Mouse (Mus musculus) neural tube, embryonic 15.5 days (tissue): ENCODE results near the gene Plk3. TPM values are rescaled to one million over a fixed set of nuclear protein-coding genes. Genes with fewer than 3 reads are reported as not detected.

Experiments used
- ATAC-seq: fragments of 200-750 bp; cut with Nextera tagmentation; 2 replicates; pipeline ENCODE4 v1.8.0; 2017; ENCODE audit warnings: mild to moderate bottlenecking, moderate TSS enrichment, moderate library complexity; ENCODE audit not compliant: low FRiP score
- H3K27ac ChIP-seq: fragments of 300-500 bp; sonication (generic); replicated peaks from 2 replicates; pipeline ENCODE4 v1.5.1; 2015; ENCODE audit warnings: mild to moderate bottlenecking, inconsistent platforms
- H3K27me3 ChIP-seq: fragments of 300-500 bp; sonication (generic); replicated peaks from 2 replicates; pipeline ENCODE4 v1.6.1; 2015; ENCODE audit warnings: inconsistent platforms
- H3K36me3 ChIP-seq: fragments of 300-500 bp; sonication (generic); 2 replicates; pipeline ENCODE4 v1.6.1; 2015; ENCODE audit warnings: inconsistent platforms
- H3K4me1 ChIP-seq: fragments of 300-500 bp; sonication (generic); 2 replicates; pipeline ENCODE4 v1.6.1; 2015; ENCODE audit warnings: inconsistent platforms
- H3K4me2 ChIP-seq: fragments of 300-500 bp; sonication (generic); 2 replicates; pipeline ENCODE4 v1.6.1; 2015; ENCODE audit warnings: inconsistent platforms, mild to moderate bottlenecking, moderate library complexity
- H3K4me3 ChIP-seq: fragments of 300-500 bp; sonication (generic); replicated peaks from 2 replicates; pipeline ENCODE4 v1.5.1; 2015; ENCODE audit warnings: mild to moderate bottlenecking, inconsistent platforms
- H3K9ac ChIP-seq: fragments of 300-500 bp; sonication (generic); replicated peaks from 2 replicates; pipeline ENCODE4 v1.6.1; 2015; ENCODE audit warnings: mild to moderate bottlenecking, inconsistent platforms
- H3K9me3 ChIP-seq: fragments of 300-500 bp; sonication (generic); replicated peaks from 2 replicates; pipeline ENCODE4 v1.6.1; 2016; ENCODE audit warnings: inconsistent platforms
- WGBS: fragments of 180-500 bp; shearing (Covaris S2); methylation state at CpG from one replicate; pipeline ENCODE4 v1.1.7; 2015; ENCODE audit warnings: mixed read lengths; 5-methylcytosine and 5-hydroxymethylcytosine counted together
- polyA plus RNA-seq: library from polyadenylated mRNA; unstranded; fragments of >200 nt; fragmentation: Nextera tagmentation; extraction: Ambion mirVana; gene quantifications from 2 replicates; pipeline ENCODE4 v1.2.1, GENCODE M21; 2015

The Plk3 gene
- polyA plus RNA-seq, 1 experiment from 2014 or later, result 22.5 TPM

GRCm38 (mm10) chr4:117124518-117125347 lies 9.0 kb downstream of the Plk3 start:
- H3K4me1 ChIP-seq, result peaks cover 30% of the 10 kb centered on the region
- peak overlapping the region; percentile 76 for H3K27ac ChIP-seq
- ATAC-seq, result no peak
- 70% methylated on average over 14 of the region's 14 CpGs for WGBS
- H3K9ac ChIP-seq, result peak overlapping the region; percentile 43; the same call in 1 of the 2 replicates
- H3K27me3 ChIP-seq, result no peaks in the 10 kb centered on the region
- peak overlapping the region; percentile 13 for H3K4me2 ChIP-seq
- no peaks in the 10 kb centered on the region for H3K9me3 ChIP-seq
- H3K36me3 ChIP-seq, result peaks cover 21% of the 10 kb centered on the region
- H3K4me3 ChIP-seq, result no peak overlapping the region

DNA sequence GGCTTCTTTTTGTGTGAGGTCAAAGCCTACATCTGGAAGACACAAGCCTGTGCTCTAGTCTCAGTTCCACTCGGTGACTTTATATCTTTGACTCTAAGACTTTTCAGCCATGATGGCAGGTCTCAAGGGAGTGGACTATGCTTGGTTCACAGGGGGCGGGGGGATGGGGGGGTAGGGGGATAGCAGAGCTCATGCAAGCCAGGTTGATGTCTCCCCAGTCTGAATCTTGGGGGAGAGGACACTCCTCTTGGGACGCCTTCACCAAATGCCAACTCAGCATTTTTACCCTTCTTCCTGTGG lies 9.6 kb downstream of the Plk3 start:
- Histone ChIP-seq H3K9ac (no peak overlapping the region), H3K27ac (no peak overlapping the region), H3K4me2 (no peak overlapping the region), H3K9me3 (no peaks in the 10 kb centered on the region), H3K36me3 (peaks cover 16% of the 10 kb centered on the region), H3K4me1 (peaks cover 36% of the 10 kb centered on the region), H3K27me3 (no peaks in the 10 kb centered on the region), H3K4me3 (no peak overlapping the region)
- WGBS, result 85% methylated on average over 3 of the region's 3 CpGs
- ATAC-seq, result no peak

GRCm38 (mm10) chr4:117123546-117124217 lies 10.1 kb downstream of the Plk3 start:
- Histone ChIP-seq H3K4me2 (no peak overlapping the region), H3K9ac (no peak overlapping the region), H3K27ac (no peak overlapping the region), H3K9me3 (no peaks in the 10 kb centered on the region), H3K27me3 (no peaks in the 10 kb centered on the region), H3K36me3 (peaks cover 11% of the 10 kb centered on the region), H3K4me1 (peaks cover 36% of the 10 kb centered on the region), H3K4me3 (no peak overlapping the region)
- WGBS, result 85% methylated on average over 7 of the region's 9 CpGs
- no peak for ATAC-seq

DNA sequence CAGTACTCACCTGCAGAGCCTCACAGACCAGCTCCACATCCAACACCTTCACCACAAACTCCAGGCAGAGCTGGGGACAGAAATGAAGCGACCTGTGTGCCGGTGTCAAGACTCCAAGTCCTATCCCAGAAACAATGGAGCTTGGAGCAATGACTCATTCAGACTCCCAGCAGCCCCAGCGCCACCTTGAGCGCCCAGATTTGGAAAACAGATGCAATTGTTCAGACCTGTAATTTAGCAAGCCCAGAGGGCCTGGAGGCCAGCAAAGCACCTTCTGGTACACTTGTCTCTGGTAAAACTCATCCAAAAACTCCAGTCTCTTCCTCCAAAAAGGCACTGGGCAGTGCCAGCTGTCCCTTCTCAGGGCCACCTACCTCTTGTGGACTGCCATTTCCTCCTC lies 11.6 kb downstream of the Plk3 start:
- Histone ChIP-seq H3K4me2 (no peak overlapping the region), H3K9ac (no peak overlapping the region), H3K27ac (no peak overlapping the region), H3K9me3 (no peaks in the 10 kb centered on the region), H3K36me3 (peaks cover 2% of the 10 kb centered on the region; the same call in 1 of the 2 replicates), H3K4me1 (peaks cover 36% of the 10 kb centered on the region), H3K4me3 (no peak overlapping the region), H3K27me3 (no peaks in the 10 kb centered on the region)
- ATAC-seq, result no peak
- 91% methylated on average over 4 of the region's 4 CpGs for WGBS

DNA sequence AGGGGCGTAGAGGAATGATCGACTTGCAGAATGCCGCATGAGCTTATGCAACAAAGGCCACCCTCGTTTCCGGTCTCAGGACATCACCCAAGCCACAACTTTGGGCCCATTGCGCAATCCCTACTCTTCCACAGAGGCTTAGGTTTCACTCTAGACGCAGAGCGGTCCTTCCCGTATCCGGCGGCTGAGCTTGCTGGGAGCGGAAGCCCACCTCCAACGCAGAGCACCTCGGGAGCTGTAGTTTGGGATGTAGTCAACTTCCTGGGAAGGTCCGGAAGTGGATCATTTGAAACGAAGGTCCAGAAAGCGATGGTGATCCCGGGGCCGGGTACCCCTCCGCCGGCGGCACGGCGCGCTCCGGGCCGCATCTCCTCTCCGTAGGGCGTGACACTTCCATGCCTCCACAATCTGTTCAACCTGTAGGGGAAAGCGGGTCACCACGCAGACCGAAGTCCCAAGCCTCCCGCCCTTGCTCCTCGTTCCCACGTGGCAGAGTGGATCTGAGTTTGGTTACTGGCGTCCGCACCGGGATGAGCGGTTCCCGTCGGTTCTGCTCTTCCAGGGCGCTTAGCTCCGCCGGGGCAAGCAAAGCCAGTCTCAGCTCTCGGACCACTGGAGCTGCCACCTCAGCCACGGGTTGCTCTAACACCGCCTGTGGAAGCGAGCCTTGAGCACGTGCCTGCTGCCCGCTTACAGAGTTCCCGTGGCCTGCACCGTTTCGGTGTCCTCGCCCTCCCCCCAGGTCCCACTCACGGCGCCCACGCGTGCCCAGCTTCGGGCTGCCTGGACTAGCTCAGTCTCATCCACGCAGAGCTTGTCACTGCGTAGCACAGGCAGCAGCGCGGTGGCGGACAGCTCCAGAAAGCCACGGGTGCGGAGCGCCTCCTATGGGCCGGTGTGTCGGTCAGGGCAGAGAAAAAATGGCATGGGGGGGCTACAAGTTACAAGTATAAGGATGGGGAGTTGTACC lies 13.0 kb downstream of the Plk3 start:
- under 1% methylated on average over 69 of the region's 69 CpGs for WGBS

GRCm38 (mm10) chr4:117120052-117120444 lies 13.7 kb downstream of the Plk3 start:
- WGBS, result 6% methylated on average over 10 of the region's 10 CpGs
- H3K27me3 ChIP-seq, result no peaks in the 10 kb centered on the region
- H3K9me3 ChIP-seq, result no peaks in the 10 kb centered on the region
- peak overlapping the region; percentile 92 for H3K27ac ChIP-seq
- peak overlapping the region; percentile 81 for H3K4me3 ChIP-seq
- peak overlapping the region; percentile 75 for H3K9ac ChIP-seq
- peaks cover 23% of the 10 kb centered on the region for H3K4me1 ChIP-seq
- peak overlapping the region; percentile 97 for H3K4me2 ChIP-seq
- peak; percentile 18; the same call in 1 of the 2 replicates for ATAC-seq
- H3K36me3 ChIP-seq, result peaks cover 6% of the 10 kb centered on the region

More for the DNA sequence above, 13.0 kb downstream of the Plk3 start:
- Histone ChIP-seq H3K4me2 (peak overlapping the region; percentile 97), H3K27me3 (no peaks in the 10 kb centered on the region), H3K27ac (peak overlapping the region; percentile 92), H3K4me3 (peak overlapping the region; percentile 81), H3K36me3 (0 out of 2 replicates have a peak, but pooled peaks cover under 1% of the 10 kb centered on the region), H3K4me1 (peaks cover 30% of the 10 kb centered on the region), H3K9ac (peak overlapping the region; percentile 75), H3K9me3 (no peaks in the 10 kb centered on the region)
- peak; percentile 94 for ATAC-seq

- Histone ChIP-seq H3K9me3 (no peaks in the 10 kb centered on the region), H3K4me3 (peak overlapping the region; percentile 81), H3K4me1 (peaks cover 19% of the 10 kb centered on the region), H3K27ac (peak overlapping the region; percentile 92), H3K4me2 (peak overlapping the region; percentile 97), H3K36me3 (peaks cover 10% of the 10 kb centered on the region), H3K9ac (peak overlapping the region; percentile 75), H3K27me3 (no peaks in the 10 kb centered on the region)
- no peak; the same call in 1 of the 2 replicates for ATAC-seq
- WGBS, result 70% methylated on average over 5 of the region's 5 CpGs
These were observed 14.1 kb downstream of the Plk3 start for GRCm38 (mm10) chr4:117119636-117120035.

GRCm38 (mm10) chr4:117117931-117118330 lies 15.8 kb downstream of the Plk3 start:
- no peak overlapping the region for H3K4me2 ChIP-seq
- peaks cover 26% of the 10 kb centered on the region for H3K36me3 ChIP-seq
- no peak overlapping the region for H3K27ac ChIP-seq
- H3K4me1 ChIP-seq, result peaks cover 15% of the 10 kb centered on the region
- WGBS, result 95% methylated on average over 7 of the region's 7 CpGs
- H3K9ac ChIP-seq, result no peak overlapping the region
- no peak for ATAC-seq
- no peak overlapping the region for H3K4me3 ChIP-seq
- no peaks in the 10 kb centered on the region for H3K27me3 ChIP-seq
- H3K9me3 ChIP-seq, result no peaks in the 10 kb centered on the region

DNA sequence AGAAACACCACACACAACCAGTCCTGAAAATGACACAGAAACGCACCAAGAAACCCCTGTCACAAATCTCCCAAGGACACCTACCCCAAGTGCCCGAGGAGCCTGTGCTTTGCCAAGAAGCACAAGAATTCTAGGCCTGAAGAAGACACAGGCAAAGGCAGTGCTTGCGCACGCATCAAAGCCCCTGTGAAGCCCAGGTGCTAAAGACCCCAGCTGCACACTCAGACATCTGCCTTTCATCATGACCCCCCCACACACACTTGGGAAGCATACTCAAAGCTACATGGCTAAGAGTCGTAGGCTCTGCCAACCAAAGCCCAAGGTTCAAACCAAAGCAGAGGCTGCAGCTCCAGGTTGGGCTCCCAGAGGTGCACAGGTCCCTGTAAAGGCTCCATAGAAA lies 18.2 kb downstream of the Plk3 start:
- ATAC-seq, result no peak
- no peak overlapping the region for H3K4me3 ChIP-seq
- 90% methylated on average over 5 of the region's 5 CpGs for WGBS
- H3K9ac ChIP-seq, result no peak overlapping the region
- H3K27me3 ChIP-seq, result no peaks in the 10 kb centered on the region
- H3K4me2 ChIP-seq, result no peak overlapping the region
- H3K4me1 ChIP-seq, result peaks cover 8% of the 10 kb centered on the region
- no peak overlapping the region for H3K27ac ChIP-seq
- H3K9me3 ChIP-seq, result no peaks in the 10 kb centered on the region
- H3K36me3 ChIP-seq, result peaks cover 42% of the 10 kb centered on the region

- no peak for ATAC-seq
- Histone ChIP-seq H3K9ac (no peak overlapping the region), H3K4me1 (no peaks in the 10 kb centered on the region), H3K27me3 (no peaks in the 10 kb centered on the region), H3K9me3 (no peaks in the 10 kb centered on the region), H3K4me2 (no peak overlapping the region), H3K27ac (no peak overlapping the region), H3K4me3 (no peak overlapping the region), H3K36me3 (peaks cover 65% of the 10 kb centered on the region)
- 93% methylated on average over 1 of the region's 1 CpGs for WGBS
These were observed 20.5 kb downstream of the Plk3 start for GRCm38 (mm10) chr4:117113237-117113636.

- no peak overlapping the region for H3K4me2 ChIP-seq
- no peak overlapping the region for H3K27ac ChIP-seq
- no peak overlapping the region for H3K4me3 ChIP-seq
- peaks cover 73% of the 10 kb centered on the region for H3K36me3 ChIP-seq
- peaks cover under 1% of the 10 kb centered on the region; the same call in 1 of the 2 replicates for H3K4me1 ChIP-seq
- H3K27me3 ChIP-seq, result no peaks in the 10 kb centered on the region
- no peak overlapping the region for H3K9ac ChIP-seq
- ATAC-seq, result no peak
- WGBS, result 90% methylated on average over 11 of the region's 11 CpGs
- H3K9me3 ChIP-seq, result no peaks in the 10 kb centered on the region
These were observed 22.8 kb downstream of the Plk3 start for GRCm38 (mm10) chr4:117110985-117111384.
